Mouse (Mus musculus): ENCODE measurements around the gene Luzp2. TPM values are rescaled to one million over a fixed set of nuclear protein-coding genes. Genes with fewer than 3 reads are reported as not detected.
A peak's percentile ranks its signal among the peaks of the same experiment; 100 is the strongest.

The Luzp2 gene
- 43.6 and 61.9 TPM in 2 replicates for polyA plus RNA-seq (2014; fragmentation: Nextera tagmentation; extraction: Ambion mirVana)

- peak within 1 kb of the TSS; percentile 54 for H3K4me3 ChIP-seq (replicated peaks; ENCODE audit: low read length)
- 2% methylated on average over 22 of the region's 22 CpGs for WGBS
- peak within 1 kb of the TSS; percentile 76 for H3K27ac ChIP-seq
- peak within 1 kb of the TSS; percentile 73 for H3K9ac ChIP-seq
- peak; percentile 59 for DNase-seq (ENCODE audit: low spot score)
- H3K4me1 ChIP-seq (replicated peaks; ENCODE audit: control insufficient read depth, insufficient read depth, low read length) = 0 out of 2 replicates have a peak, but pooled peaks cover 8% of the 10 kb centered on the region
- H3K36me3 ChIP-seq (replicated peaks; ENCODE audit: control insufficient read depth, insufficient read depth) = no peaks in the 10 kb centered on the region
- H3K4me2 ChIP-seq (replicated peaks) = peak within 1 kb of the TSS; percentile 67
- no peaks in the 10 kb centered on the region for H3K9me3 ChIP-seq (ENCODE audit: control insufficient read depth, low read length)
- H3K27me3 ChIP-seq (ENCODE audit: control insufficient read depth, insufficient read depth, low read length) = no peaks in the 10 kb centered on the region
- peak; percentile 90 for ATAC-seq (ENCODE audit: low FRiP score)
These were observed at the start of gene Luzp2 for GRCm38 (mm10) chr7:54835372-54835851. Gene Luzp2, plus strand, starts transcription at chr7:54835498.

- Histone ChIP-seq H3K27ac (no peak overlapping the region), H3K4me2 (replicated peaks) (no peak overlapping the region), H3K9ac (no peak overlapping the region), H3K4me1 (replicated peaks; ENCODE audit: control insufficient read depth, insufficient read depth, low read length) (no peaks in the 10 kb centered on the region), H3K4me3 (replicated peaks; ENCODE audit: low read length) (no peak overlapping the region), H3K36me3 (replicated peaks; ENCODE audit: control insufficient read depth, insufficient read depth) (no peaks in the 10 kb centered on the region), H3K27me3 (ENCODE audit: control insufficient read depth, insufficient read depth, low read length) (no peaks in the 10 kb centered on the region), H3K9me3 (ENCODE audit: control insufficient read depth, low read length) (no peaks in the 10 kb centered on the region)
- DNase-seq (ENCODE audit: low spot score) = no peak
- no peak for ATAC-seq (ENCODE audit: low FRiP score)
These were observed 47.8 kb upstream of the Luzp2 start for GRCm38 (mm10) chr7:54787456-54787855.

- no peaks in the 10 kb centered on the region for H3K36me3 ChIP-seq (replicated peaks; ENCODE audit: control insufficient read depth, insufficient read depth)
- no peak overlapping the region for H3K4me2 ChIP-seq (replicated peaks)
- H3K4me3 ChIP-seq (replicated peaks; ENCODE audit: low read length) = no peak overlapping the region
- no peak for ATAC-seq (ENCODE audit: low FRiP score)
- no peak for DNase-seq (ENCODE audit: low spot score)
- no peak overlapping the region for H3K9ac ChIP-seq
- no peaks in the 10 kb centered on the region for H3K27me3 ChIP-seq (ENCODE audit: control insufficient read depth, insufficient read depth, low read length)
- no peak overlapping the region for H3K27ac ChIP-seq
- H3K9me3 ChIP-seq (ENCODE audit: control insufficient read depth, low read length) = no peaks in the 10 kb centered on the region
- H3K4me1 ChIP-seq (replicated peaks; ENCODE audit: control insufficient read depth, insufficient read depth, low read length) = no peaks in the 10 kb centered on the region
These were observed 16.7 kb upstream of the Luzp2 start for GRCm38 (mm10) chr7:54818606-54819005.

- no peak overlapping the region for H3K27ac ChIP-seq
- H3K4me1 ChIP-seq (replicated peaks; ENCODE audit: control insufficient read depth, insufficient read depth, low read length) = no peaks in the 10 kb centered on the region
- H3K27me3 ChIP-seq (ENCODE audit: control insufficient read depth, insufficient read depth, low read length) = no peaks in the 10 kb centered on the region
- DNase-seq (ENCODE audit: low spot score) = no peak
- H3K9ac ChIP-seq = no peak overlapping the region
- no peak for ATAC-seq (ENCODE audit: low FRiP score)
- no peaks in the 10 kb centered on the region for H3K36me3 ChIP-seq (replicated peaks; ENCODE audit: control insufficient read depth, insufficient read depth)
- H3K4me2 ChIP-seq (replicated peaks) = no peak overlapping the region
- H3K9me3 ChIP-seq (ENCODE audit: control insufficient read depth, low read length) = no peaks in the 10 kb centered on the region
- H3K4me3 ChIP-seq (replicated peaks; ENCODE audit: low read length) = no peak overlapping the region
- WGBS = 82% methylated on average over 3 of the region's 3 CpGs
These were observed 6.5 kb upstream of the Luzp2 start for GRCm38 (mm10) chr7:54828751-54829150.

- no peaks in the 10 kb centered on the region for H3K36me3 ChIP-seq (replicated peaks; ENCODE audit: control insufficient read depth, insufficient read depth)
- H3K9ac ChIP-seq = peak overlapping the region; percentile 73
- peak overlapping the region; percentile 67 for H3K4me2 ChIP-seq (replicated peaks)
- H3K4me3 ChIP-seq (replicated peaks; ENCODE audit: low read length) = peak overlapping the region; percentile 54
- no peaks in the 10 kb centered on the region for H3K9me3 ChIP-seq (ENCODE audit: control insufficient read depth, low read length)
- peak; percentile 38 for DNase-seq (ENCODE audit: low spot score)
- peak overlapping the region; percentile 76 for H3K27ac ChIP-seq
- WGBS = 3% methylated on average over 13 of the region's 13 CpGs
- H3K27me3 ChIP-seq (ENCODE audit: control insufficient read depth, insufficient read depth, low read length) = no peaks in the 10 kb centered on the region
- peak; percentile 73 for ATAC-seq (ENCODE audit: low FRiP score)
- H3K4me1 ChIP-seq (replicated peaks; ENCODE audit: control insufficient read depth, insufficient read depth, low read length) = 0 out of 2 replicates have a peak, but pooled peaks cover 8% of the 10 kb centered on the region
These were observed 634 bp downstream of the Luzp2 start for GRCm38 (mm10) chr7:54835911-54836352.

GRCm38 (mm10) chr7:54836437-54836836 lies 1.1 kb downstream of the Luzp2 start:
- 0 out of 2 replicates have a peak, but pooled peaks cover 8% of the 10 kb centered on the region for H3K4me1 ChIP-seq (replicated peaks; ENCODE audit: control insufficient read depth, insufficient read depth, low read length)
- DNase-seq (ENCODE audit: low spot score) (no peak), ATAC-seq (ENCODE audit: low FRiP score) (0 out of 2 replicates have a peak, but pooled peaks have one; percentile 10)
- peak overlapping the region; percentile 73 for H3K9ac ChIP-seq
- no peaks in the 10 kb centered on the region for H3K9me3 ChIP-seq (ENCODE audit: control insufficient read depth, low read length)
- peak overlapping the region; percentile 54 for H3K4me3 ChIP-seq (replicated peaks; ENCODE audit: low read length)
- H3K27ac ChIP-seq = peak overlapping the region; percentile 76
- peak overlapping the region; percentile 67 for H3K4me2 ChIP-seq (replicated peaks)
- H3K27me3 ChIP-seq (ENCODE audit: control insufficient read depth, insufficient read depth, low read length) = no peaks in the 10 kb centered on the region
- H3K36me3 ChIP-seq (replicated peaks; ENCODE audit: control insufficient read depth, insufficient read depth) = no peaks in the 10 kb centered on the region
- 50% methylated on average over 5 of the region's 5 CpGs for WGBS

GRCm38 (mm10) chr7:54842807-54843335 lies 7.6 kb downstream of the Luzp2 start:
- H3K9ac ChIP-seq = no peak overlapping the region
- no peaks in the 10 kb centered on the region for H3K36me3 ChIP-seq (replicated peaks; ENCODE audit: control insufficient read depth, insufficient read depth)
- H3K27me3 ChIP-seq (ENCODE audit: control insufficient read depth, insufficient read depth, low read length) = no peaks in the 10 kb centered on the region
- no peak overlapping the region for H3K4me3 ChIP-seq (replicated peaks; ENCODE audit: low read length)
- no peaks in the 10 kb centered on the region for H3K9me3 ChIP-seq (ENCODE audit: control insufficient read depth, low read length)
- H3K27ac ChIP-seq = no peak overlapping the region
- no peaks in the 10 kb centered on the region for H3K4me1 ChIP-seq (replicated peaks; ENCODE audit: control insufficient read depth, insufficient read depth, low read length)
- WGBS = 67% methylated on average over 4 of the region's 4 CpGs
- ATAC-seq (ENCODE audit: low FRiP score) (no peak), DNase-seq (ENCODE audit: low spot score) (no peak)
- no peak overlapping the region for H3K4me2 ChIP-seq (replicated peaks)

GRCm38 (mm10) chr7:54845875-54846691 lies 10.8 kb downstream of the Luzp2 start:
- Histone ChIP-seq H3K27me3 (ENCODE audit: control insufficient read depth, insufficient read depth, low read length) (no peaks in the 10 kb centered on the region), H3K4me3 (replicated peaks; ENCODE audit: low read length) (no peak overlapping the region), H3K9me3 (ENCODE audit: control insufficient read depth, low read length) (no peaks in the 10 kb centered on the region), H3K4me1 (replicated peaks; ENCODE audit: control insufficient read depth, insufficient read depth, low read length) (no peaks in the 10 kb centered on the region), H3K9ac (no peak overlapping the region), H3K36me3 (replicated peaks; ENCODE audit: control insufficient read depth, insufficient read depth) (no peaks in the 10 kb centered on the region), H3K27ac (no peak overlapping the region), H3K4me2 (replicated peaks) (no peak overlapping the region)
- ATAC-seq (ENCODE audit: low FRiP score) = peak; percentile 38; the same call in 1 of the 2 replicates
- 85% methylated on average over 8 of the region's 8 CpGs for WGBS
- DNase-seq (ENCODE audit: low spot score) = peak; percentile 82

- Histone ChIP-seq H3K36me3 (replicated peaks; ENCODE audit: control insufficient read depth, insufficient read depth) (no peaks in the 10 kb centered on the region), H3K4me2 (replicated peaks) (no peak overlapping the region), H3K27ac (no peak overlapping the region), H3K27me3 (ENCODE audit: control insufficient read depth, insufficient read depth, low read length) (no peaks in the 10 kb centered on the region), H3K9ac (no peak overlapping the region), H3K9me3 (ENCODE audit: control insufficient read depth, low read length) (no peaks in the 10 kb centered on the region), H3K4me1 (replicated peaks; ENCODE audit: control insufficient read depth, insufficient read depth, low read length) (no peaks in the 10 kb centered on the region), H3K4me3 (replicated peaks; ENCODE audit: low read length) (no peak overlapping the region)
- DNase-seq (ENCODE audit: low spot score) (no peak), ATAC-seq (ENCODE audit: low FRiP score) (no peak)
- WGBS = 65% methylated on average over 2 of the region's 2 CpGs
These were observed 11.4 kb downstream of the Luzp2 start for GRCm38 (mm10) chr7:54846692-54847020.

All from hindbrain, embryonic 14.5 days (tissue).